ENCODE assay signal across 8 mouse cellular contexts in genomic region chr13:29985855-29986755, GRCm38 (mm10). TPM values are rescaled to one million over a fixed set of nuclear protein-coding genes. Genes with fewer than 3 reads are reported as not detected.
DNase-seq lines count a peak whose midpoint lies in the region; ATAC-seq lines count a peak whose summit lies in the region.

Gene E2f3 (minus strand): TSS chr13:29986063.

- peak within 1 kb of the TSS; percentile 54 for H3K27ac ChIP-seq in brown adipose tissue, adult 24 weeks (replicated peaks; ENCODE audit: low read depth, low read length)
- peak within 1 kb of the TSS; percentile 99 for H3K27ac ChIP-seq in heart, embryonic 13.5 days (replicated peaks)
- peak within 1 kb of the TSS; percentile 95 for H3K27ac ChIP-seq in liver, embryonic 12.5 days
- H3K27ac ChIP-seq in stomach, embryonic 15.5 days = peak within 1 kb of the TSS; percentile 96

- no peaks in the 10 kb centered on the region for H3K9me3 ChIP-seq in heart, embryonic 13.5 days
- H3K9me3 ChIP-seq in liver, embryonic 12.5 days (replicated peaks) = no peaks in the 10 kb centered on the region
- no peaks in the 10 kb centered on the region for H3K9me3 ChIP-seq in stomach, embryonic 15.5 days

- H3K9ac ChIP-seq in heart, embryonic 13.5 days = peak within 1 kb of the TSS; percentile 100
- peak within 1 kb of the TSS; percentile 97 for H3K9ac ChIP-seq in liver, embryonic 12.5 days
- H3K9ac ChIP-seq in stomach, embryonic 15.5 days = peak within 1 kb of the TSS; percentile 95

- H3K27me3 ChIP-seq in heart, embryonic 13.5 days (replicated peaks) = no peaks in the 10 kb centered on the region
- H3K27me3 ChIP-seq in liver, embryonic 12.5 days (replicated peaks) = no peaks in the 10 kb centered on the region
- no peaks in the 10 kb centered on the region for H3K27me3 ChIP-seq in stomach, embryonic 15.5 days (replicated peaks)

- H3K4me2 ChIP-seq in heart, embryonic 13.5 days = peak within 1 kb of the TSS; percentile 88
- peak within 1 kb of the TSS; percentile 98 for H3K4me2 ChIP-seq in liver, embryonic 12.5 days
- H3K4me2 ChIP-seq in stomach, embryonic 15.5 days = peak within 1 kb of the TSS; percentile 88

- WGBS in heart, embryonic 13.5 days = under 1% methylated on average over 45 of the region's 45 CpGs
- WGBS in liver, embryonic 12.5 days (ENCODE audit: insufficient replicate concordance) = under 1% methylated on average over 45 of the region's 45 CpGs
- WGBS in stomach, embryonic 15.5 days = under 1% methylated on average over 45 of the region's 45 CpGs

- no peaks in the 10 kb centered on the region for H3K4me1 ChIP-seq in brown adipose tissue, adult 24 weeks (ENCODE audit: control insufficient read depth, insufficient read depth, insufficient read length, low read length)
- H3K4me1 ChIP-seq in heart, embryonic 13.5 days = peaks cover 27% of the 10 kb centered on the region
- H3K4me1 ChIP-seq in liver, embryonic 12.5 days = peaks cover 42% of the 10 kb centered on the region
- H3K4me1 ChIP-seq in stomach, embryonic 15.5 days = 0 out of 2 replicates have a peak, but pooled peaks cover 2% of the 10 kb centered on the region

- H3K4me3 ChIP-seq in brown adipose tissue, adult 24 weeks (ENCODE audit: insufficient read depth, low read depth, low read length) = peak within 1 kb of the TSS; percentile 72
- peak within 1 kb of the TSS; percentile 99 for H3K4me3 ChIP-seq in heart, embryonic 13.5 days
- H3K4me3 ChIP-seq in liver, embryonic 12.5 days = peak within 1 kb of the TSS; percentile 86
- peak within 1 kb of the TSS; percentile 91 for H3K4me3 ChIP-seq in stomach, embryonic 15.5 days (replicated peaks)

- H3K36me3 ChIP-seq in heart, embryonic 13.5 days = no peaks in the 10 kb centered on the region
- H3K36me3 ChIP-seq in liver, embryonic 12.5 days = peaks cover 9% of the 10 kb centered on the region; the same call in 1 of the 2 replicates
- no peaks in the 10 kb centered on the region for H3K36me3 ChIP-seq in stomach, embryonic 15.5 days

- ATAC-seq in heart, embryonic 13.5 days (ENCODE audit: extremely low read depth, insufficient number of reproducible peaks, low FRiP score, low TSS enrichment) = peak; percentile 96
- peak; percentile 97 for ATAC-seq in liver, embryonic 12.5 days
- peak; percentile 99 for ATAC-seq in stomach, embryonic 15.5 days (ENCODE audit: insufficient read depth, low FRiP score, low read depth)

- DNase-seq in CD4-positive, CD25-positive, alpha-beta regulatory T cell, adult 2 months (ENCODE audit: low read depth, low spot score) = peak; percentile 98
- DNase-seq in fat pad, adult 2 months (ENCODE audit: extremely low read depth, low read depth, low spot score) = peak; percentile 99
- DNase-seq in kidney, postnatal 10 days = peak; percentile 99
- peak; percentile 98 to 99 for DNase-seq in natural killer cell, adult 2 months (ENCODE audit: low spot score in 2 of 2)

RNA-seq across cellular contexts. Expression of gene E2f3, which starts in this region (rescaled TPM):
- polyA plus RNA-seq in brown adipose tissue, adult 24 weeks (2012; ENCODE audit: insufficient read depth, insufficient read length, missing spikeins) = 2.2 and 4.2 TPM in 2 replicates
- polyA plus RNA-seq in heart, embryonic 13.5 days (2015; fragmentation: Nextera tagmentation; extraction: Ambion mirVana) = 8.2 and 9.1 TPM in 2 replicates
- polyA plus RNA-seq in liver, embryonic 12.5 days (2016; fragmentation: Nextera tagmentation; extraction: Ambion mirVana) = 8.6 and 9.7 TPM in 2 replicates
- 9.4 and 11.2 TPM in 2 replicates for polyA plus RNA-seq in stomach, embryonic 15.5 days (2015; fragmentation: Nextera tagmentation; extraction: Ambion mirVana)

Comparison
In these comparisons a context has a peak if more than half of its experiments do, and no peak if none do; other contexts are left out.
1. Peak in every context shown above with its lines: DNase-seq, ATAC-seq, H3K4me3 ChIP-seq and H3K27ac ChIP-seq.